Mouse (Mus musculus) left cerebral cortex, postnatal 36 days (tissue): ENCODE measurements around the gene Polr3c. TPM values are rescaled to one million over a fixed set of nuclear protein-coding genes. Genes with fewer than 3 reads are reported as not detected.
"Not testable (repeated sequence)": the region's sequence is repeated elsewhere in the genome, so short reads cannot be mapped to it uniquely, and the experiment has no call there.

ENCODE experiments used
- DNase-seq, 2 experiments: peaks; one replicate each; pipeline ENCODE4 v3.0.0; 2021 to 2022; ENCODE audit warnings: low spot score in 2 of 2, mixed read lengths in 1 of 2
- intact Hi-C: fragments of 180-260 bp; cut with DNase I; formaldehyde crosslinking; loops from one replicate; pipeline ENCODE4 v1.15.1; 2025
- total RNA-seq, 2 experiments: library from RNA; stranded (reverse); gene quantifications; 2 replicates each; pipeline ENCODE4 v1.2.3; 2021

Gene Polr3c
- total RNA-seq, 2 experiments from 2014 or later: 24.1 to 28.0 TPM

DNA sequence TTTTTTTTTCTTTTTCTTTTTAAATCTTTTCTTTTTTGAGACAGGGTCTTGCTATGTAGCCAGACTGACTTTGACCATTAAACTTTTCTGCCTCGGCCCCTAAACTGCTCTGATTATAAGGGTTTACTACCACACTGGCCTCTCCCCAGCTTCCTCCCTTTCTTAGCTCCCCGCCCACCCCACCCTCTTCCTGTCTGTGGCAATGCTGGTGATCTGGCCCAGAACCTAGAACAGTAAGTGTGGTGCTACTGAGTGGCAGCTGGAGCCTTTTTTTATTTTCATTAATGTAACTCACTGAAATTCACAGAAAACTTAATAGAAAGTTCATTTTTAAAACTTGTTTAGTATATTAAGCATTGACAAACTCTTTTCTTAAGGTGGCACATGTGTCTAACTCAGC, 11.6 kb downstream of the Polr3c start:
- no peak for DNase-seq
- intact Hi-C loops: no loop called here

DNA sequence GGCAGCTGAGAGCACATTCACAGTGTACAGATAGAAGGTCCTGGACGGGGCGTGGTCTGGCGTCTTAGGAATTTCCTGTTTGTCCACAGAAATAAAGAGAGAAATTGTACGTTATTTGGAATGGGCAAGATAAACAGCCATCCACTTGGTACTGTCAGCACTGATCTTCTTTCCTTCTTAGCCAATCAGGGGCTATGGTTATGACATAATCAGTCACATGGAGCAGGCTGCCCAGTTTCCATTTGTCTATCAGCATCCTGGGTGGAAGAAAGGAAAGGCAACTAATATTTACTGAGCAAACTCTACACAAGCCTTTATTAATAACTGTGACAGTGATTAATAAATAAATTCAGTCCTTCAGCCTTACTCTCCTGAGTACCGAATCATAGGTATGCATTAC, 13.1 kb downstream of the Polr3c start:
- intact Hi-C loops: no loop called here
- DNase-seq: no peak

DNA sequence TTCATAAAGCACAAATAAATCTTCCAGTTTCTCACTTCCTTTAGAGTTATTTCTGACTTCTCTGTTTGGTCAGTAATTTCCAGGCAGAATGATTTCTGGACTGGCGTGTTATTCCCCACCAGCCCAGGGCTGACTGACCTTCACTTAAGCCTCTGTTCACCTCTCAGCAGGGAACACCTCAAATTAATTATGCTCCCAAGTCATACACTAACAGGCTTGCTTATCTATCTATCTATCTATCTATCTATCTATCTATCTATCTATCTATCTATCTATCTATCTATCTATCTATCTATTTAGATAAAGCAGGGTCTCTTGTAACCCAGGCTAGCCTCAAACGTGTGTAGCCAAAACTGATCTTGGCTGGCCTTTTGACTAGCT, 18.8 kb downstream of the Polr3c start:
- intact Hi-C loops: loop anchor here (10.0 kb wide), 1 partner anchor 164 kb away; no protein-coding TSS in a partner anchor
- DNase-seq: no peak

DNA sequence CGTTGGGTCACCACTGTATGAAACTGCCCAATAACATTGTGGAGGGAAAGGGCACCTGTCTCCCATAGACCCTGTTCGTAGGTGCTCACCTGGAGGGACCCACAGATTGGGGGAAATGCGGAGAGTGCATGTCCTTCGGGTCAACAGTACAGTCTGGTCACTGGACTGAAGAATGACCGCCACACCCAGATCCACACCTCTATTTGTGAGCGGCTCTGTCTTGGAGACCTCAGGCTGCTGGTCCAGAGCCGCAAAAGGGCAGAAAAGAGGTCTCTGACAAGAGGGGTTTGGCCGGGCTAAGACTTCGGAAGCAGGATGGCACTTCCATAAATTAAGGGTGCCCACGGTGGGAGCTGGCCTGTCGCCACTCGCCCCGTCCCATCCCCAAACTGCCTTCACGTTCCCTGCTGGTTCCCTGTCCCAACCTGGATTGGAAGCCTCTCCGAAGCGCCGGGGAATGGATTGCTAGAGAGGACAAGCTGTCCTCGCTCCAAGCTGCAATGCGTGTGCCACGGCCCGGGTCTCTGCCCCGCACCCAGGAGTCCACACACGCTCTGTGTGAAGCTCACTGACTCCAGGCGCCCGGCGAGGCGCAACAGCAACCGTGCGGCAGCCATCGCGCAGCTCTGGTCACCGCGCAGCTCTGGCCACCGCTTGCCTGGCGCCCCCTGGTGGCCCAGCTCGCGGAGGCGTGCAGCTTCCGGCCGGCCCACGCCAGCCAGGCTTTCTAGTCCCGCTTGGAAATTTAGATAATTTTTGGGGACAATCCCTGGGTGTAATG, 19.3 kb downstream of the Polr3c start, which contains the start of gene Nudt17:
Gene Nudt17 (minus strand): TSS at position 660 of the 781 bp plus-strand sequence.
- intact Hi-C loops: loop anchor here (10.0 kb wide), 1 partner anchor 163 kb away; no protein-coding TSS in a partner anchor
- DNase-seq: peak; percentile 74 to 85

DNA sequence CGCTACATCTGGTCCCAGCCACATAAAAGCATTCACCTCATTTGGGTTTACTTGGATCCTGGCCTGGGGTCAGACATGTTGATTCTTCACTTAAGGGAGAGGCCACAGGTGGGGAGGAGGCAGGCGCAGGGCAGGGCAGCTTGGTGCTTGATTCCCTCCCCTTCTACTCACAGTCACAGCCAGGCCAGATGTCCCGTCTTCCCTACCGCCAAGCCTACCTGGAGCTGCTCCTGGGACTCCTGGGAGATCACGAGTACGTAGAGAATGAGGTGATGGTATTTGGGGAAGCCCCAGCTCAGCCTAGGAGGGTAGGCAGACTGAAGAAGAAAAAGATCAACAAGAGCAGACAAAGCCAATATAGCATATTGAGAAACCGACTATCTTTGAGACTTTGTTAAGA, 20.4 kb downstream of the Polr3c start:
- no peak for DNase-seq
- intact Hi-C loops: loop anchor here (10.0 kb wide), 1 partner anchor 162 kb away; no protein-coding TSS in a partner anchor

DNA sequence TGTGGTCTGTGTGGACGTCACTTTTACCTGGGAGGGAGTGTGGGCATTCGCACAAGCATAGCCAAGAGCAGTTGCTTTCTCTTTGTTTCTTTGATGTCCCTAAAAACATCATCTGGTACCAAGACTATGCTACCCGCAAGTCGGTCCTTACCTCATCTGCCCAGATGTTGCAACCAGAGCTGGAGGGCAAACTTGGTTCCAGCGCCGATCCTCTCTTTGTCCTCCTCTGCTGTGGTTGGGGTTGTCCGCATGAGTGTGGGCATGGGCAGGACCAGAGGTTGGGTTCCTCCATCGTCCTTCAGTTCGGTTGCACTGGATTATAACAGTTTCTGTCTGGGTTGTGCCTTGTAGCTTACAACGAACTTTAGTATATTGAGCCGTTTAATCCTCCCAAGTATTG, 21.2 kb downstream of the Polr3c start:
- no peak for DNase-seq
- intact Hi-C loops: loop anchor here (10.0 kb wide), 1 partner anchor 161 kb away; no protein-coding TSS in a partner anchor

DNA sequence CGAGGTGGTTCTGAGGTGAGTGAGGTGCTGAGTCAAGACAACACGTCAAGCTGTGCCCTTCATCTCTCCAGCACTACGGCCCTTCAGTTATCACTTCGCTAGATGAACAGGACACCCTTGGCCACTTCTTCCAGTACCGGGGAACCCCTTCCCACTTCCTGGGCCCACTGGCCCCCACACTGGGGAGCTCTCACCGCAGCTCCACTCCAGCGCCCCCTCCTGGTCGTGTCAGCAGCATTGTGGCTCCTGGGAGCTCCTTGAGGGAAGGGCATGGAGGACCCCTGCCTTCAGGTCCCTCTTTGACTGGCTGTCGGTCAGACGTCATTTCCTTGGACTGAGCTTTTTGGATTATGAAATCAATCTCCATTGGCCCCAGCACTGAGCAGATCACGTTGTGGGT, 22.6 kb downstream of the Polr3c start:
- DNase-seq: no peak

DNA sequence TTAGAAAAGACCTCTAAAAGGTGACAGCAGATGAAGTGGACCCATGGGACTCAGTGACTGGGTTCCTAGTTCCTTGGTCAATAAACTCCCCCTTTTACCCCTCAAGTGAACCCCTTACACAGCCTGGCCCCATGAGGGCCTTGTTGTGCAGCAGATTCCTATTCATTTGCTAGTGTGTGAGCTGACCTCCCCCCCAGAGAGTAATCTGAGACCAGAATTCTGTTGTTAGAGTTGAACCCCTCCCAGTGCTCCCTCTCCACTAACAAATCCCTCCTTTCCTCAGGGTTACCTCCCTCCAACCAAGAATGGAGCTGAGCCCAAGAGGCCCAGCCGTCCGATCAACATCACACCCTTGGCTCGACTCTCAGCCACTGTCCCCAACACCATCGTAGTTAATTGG, 26.4 kb downstream of the Polr3c start:
- DNase-seq: no peak
- intact Hi-C loops: loop anchor here (10.0 kb wide), 1 partner anchor 156 kb away; no protein-coding TSS in a partner anchor

More for the DNA sequence above, 22.6 kb downstream of the Polr3c start:
- intact Hi-C loops: loop anchor here (10.0 kb wide), 1 partner anchor 160 kb away; no protein-coding TSS in a partner anchor

DNA sequence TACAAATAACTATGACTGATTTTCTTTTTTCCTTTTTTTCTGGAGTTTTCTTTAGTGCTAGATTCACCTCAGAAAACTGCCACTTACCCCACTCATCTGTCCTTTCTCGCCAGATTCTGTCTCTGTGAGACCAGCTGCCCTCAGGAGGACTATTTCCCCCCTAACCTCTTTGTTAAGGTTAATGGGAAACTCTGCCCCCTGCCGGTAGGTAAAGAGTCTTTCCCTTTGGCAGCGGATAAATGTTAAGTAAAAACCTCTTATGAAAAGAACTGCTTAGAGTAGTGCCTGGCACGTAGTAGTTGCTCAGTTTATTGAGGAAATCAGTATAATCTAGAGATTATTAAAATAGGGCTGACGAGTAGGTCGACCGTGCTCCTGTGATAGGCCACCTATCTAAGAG, 27.1 kb downstream of the Polr3c start:
- DNase-seq: no peak
- intact Hi-C loops: loop anchor here (10.0 kb wide), 1 partner anchor 156 kb away; no protein-coding TSS in a partner anchor

DNA sequence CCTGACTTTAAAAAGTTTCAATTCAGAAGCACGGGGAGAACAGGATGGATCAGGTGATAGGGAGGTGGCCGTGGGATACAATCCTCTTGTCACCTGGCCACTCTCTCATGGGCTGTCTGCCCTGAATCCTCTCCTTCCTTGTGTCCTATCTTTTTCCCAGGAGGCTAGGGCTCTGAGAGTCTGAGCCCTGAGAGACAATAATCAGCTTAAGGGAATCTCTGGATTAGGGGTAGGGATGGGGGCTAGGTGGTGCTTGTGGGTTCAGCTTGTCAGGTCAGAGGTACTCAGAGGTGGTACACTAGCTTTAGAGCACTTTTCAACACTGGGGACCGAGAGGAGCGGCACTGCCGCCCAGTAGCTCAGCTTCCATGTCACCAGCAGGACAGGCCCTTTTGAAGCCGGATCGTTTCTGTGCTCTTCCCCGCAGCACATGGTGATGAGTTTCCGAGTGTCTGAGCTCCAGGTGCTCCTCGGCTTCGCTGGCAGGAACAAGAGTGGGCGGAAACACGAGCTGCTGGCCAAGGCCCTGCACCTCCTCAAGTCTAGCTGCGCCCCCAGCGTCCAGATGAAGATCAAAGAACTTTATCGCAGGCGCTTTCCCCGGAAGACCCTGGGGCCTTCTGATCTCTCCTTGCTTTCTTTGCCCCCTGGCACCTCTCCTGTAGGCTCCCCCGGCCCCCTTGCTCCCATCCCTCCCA, 28.3 kb downstream of the Polr3c start:
- intact Hi-C loops: no loop called here
- peak; percentile 32 for DNase-seq

DNA sequence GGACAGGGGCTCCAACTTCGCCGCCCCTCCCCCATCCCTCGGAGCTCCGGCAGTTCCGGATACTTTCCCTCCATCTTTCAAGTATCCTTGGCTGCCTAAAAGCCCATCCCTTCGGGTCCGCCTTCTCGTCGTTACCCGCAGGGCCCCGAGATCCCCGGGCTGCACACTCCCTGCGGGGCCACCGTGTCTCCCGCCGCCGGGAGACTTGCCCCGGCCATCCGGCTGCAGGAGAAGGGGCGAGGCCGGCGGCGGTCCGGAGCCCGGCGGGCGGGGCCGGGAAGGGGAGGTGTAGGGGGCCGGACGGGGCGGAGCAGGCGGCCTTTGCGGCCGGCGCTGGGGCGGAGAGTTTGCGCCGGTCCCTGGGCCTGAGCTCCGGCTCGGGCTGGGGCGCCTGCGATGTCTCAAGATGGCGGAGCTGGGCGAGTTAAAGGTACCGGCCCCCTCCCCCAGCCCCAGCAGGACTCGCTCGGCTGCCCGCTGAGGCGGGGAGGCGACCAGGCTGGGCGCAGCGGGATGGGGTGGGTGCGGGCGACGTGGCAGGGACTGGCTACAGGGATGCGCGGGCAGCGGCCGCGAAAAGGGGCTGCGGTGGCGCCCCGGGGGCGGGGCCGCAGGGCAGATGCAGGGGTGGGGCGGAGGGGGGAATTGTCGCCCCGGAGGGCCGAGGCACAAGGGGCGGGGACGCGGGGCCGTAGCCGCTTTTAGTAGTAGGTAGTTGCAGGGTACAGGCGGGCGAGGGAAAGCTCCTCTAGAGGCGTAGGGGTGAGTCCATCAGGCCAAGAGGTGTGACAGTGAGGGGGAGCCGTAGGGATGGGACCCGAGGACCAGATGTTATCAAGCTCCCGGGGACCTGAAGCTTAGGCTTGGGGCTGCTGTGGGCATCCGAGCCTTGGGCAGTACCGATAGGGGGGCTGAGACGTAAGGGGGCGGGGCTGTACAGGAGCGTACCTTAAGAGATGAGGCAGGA, 30.4 kb downstream of the Polr3c start:
- intact Hi-C loops: loop anchor here (2.0 kb wide), 1 partner anchor 26 kb away; the partner anchor contains the start of gene Ankrd35
- peak; percentile 85 to 88 for DNase-seq

DNA sequence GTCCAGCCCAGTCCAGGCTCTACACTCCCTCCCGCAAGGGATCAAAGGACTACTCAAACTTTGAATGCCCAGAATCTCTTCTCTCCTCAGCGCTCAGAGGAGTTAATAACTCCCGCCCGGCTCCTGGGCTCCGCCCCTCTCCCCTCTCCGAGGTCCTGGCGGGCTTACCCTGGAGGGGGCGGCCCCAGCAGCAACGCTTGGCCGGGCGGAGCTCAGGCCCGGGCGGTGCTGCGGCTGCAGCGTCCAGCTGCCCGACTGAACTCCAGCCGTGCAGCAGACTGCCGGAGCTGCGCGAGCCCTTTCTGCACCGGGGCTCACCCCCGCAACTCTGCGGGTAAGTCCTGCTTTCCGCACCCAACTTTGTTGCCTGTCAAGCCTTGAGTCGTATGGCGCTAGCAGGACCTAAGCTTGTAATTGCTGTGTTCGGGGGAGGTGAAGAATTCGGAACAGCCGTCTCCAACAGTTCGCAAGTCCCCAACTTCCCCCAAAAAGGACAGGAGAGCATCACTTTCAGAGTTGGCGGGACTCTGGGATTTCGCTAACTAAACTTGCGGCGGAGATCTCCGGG, 31.1 kb downstream of the Polr3c start, which contains the start of gene Pias3:
Gene Pias3 (plus strand): TSS at position 187 of the 568 bp plus-strand sequence.
- peak; percentile 59 to 61 for DNase-seq
- intact Hi-C loops: loop anchor here (2.0 kb wide), 1 partner anchor 25 kb away; the partner anchor contains the start of gene Ankrd35

DNA sequence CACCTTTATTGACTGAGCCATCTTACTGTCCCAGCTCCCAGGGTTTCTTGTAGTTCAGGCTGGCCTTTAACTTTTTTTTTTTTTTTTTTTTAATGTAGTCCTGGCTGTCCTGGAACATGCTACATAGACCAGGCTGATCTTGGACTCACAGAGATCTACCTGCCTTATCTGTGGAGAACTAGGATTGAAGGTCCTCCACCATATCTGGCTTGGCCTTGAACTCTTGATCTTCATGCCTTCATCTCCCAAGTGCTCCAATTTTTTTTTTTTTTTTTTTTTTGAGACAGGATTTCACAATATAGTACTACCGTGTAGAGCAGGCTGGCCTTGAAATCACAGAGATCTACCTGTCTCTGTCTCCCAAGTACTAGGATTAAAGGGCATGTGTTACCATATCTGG, 33.8 kb downstream of the Polr3c start:
- intact Hi-C loops: no loop called here

DNA sequence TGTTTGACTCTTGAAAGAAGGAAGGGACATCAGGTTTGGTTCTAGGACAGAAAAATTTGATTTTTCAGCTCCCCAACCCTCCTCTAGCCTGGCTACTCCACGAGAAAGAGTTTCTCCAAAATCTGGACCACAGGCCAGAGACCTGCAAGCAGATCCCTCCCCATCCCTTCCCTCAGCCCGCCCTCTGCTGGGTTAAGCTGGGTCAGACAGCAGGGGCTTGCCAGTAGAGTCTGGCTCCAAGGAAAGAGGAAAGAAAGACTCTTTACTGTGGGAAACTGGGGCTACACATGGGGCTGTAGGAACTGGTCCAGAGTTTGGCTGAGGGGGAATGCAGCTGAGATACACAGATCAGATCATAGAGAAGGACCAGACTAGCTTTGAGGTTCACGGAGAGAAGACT, 34.9 kb downstream of the Polr3c start:
- DNase-seq: no peak
- intact Hi-C loops: no loop called here

More for the DNA sequence above, 33.8 kb downstream of the Polr3c start:
- no peak for DNase-seq

DNA sequence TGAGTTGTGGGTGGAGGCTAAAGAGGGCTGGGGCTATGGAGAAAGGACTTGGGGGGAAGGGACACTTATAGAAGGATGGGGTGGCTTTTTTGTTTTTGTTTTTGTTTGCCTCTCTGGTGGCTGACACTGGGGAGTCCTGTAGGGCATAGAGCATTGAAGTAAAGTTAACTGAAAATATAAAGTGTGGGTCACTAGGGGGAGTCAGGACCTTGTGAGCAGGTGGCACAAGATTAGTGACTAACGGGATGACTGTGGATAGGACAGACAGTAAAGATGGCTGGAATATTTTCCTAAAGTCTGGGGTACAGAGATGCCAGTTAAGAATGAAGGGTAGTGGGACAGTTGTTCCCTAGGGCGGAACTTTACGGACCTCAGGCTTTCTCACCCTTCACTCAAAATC, 37.1 kb downstream of the Polr3c start:
- DNase-seq: no peak

DNA sequence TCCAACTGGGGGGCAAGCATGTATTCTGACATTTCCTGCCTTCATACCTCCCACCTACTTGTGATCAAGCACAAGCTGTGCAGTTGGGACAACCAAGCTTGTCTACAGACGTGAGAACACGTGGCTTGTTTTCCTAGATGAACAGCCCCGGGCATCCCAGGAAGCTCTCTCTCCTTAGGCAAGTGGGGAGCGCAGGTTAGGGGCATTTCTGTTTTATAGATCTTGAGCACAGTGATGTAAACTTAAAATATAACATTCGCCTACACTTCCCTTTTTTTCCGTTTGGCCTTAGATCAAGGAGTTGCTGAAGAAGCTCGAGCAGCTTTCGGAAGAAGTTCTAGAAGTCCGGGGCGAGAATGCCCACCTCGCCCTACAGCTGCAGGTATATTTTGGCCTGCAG, 38.6 kb downstream of the Polr3c start:
- intact Hi-C loops: no loop called here
- no peak for DNase-seq

More for the DNA sequence above, 37.1 kb downstream of the Polr3c start:
- intact Hi-C loops: no loop called here

DNA sequence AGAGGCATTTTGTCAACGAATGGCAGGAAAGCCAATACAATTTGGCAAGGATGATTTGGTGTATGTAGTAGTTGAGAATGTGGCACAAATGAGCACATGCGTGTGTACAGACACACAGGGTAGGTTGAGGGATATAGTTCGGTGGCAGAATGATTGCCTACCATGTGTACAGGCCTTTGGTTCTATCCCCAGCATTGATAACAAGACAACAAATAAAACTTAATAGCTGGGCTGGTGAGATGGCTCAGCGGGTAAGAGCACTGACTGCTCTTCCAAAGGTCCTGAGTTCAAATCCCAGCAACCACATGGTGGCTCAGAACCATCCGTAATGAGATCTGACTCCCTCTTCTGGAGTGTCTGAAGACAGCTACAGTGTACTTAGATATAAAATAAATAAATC, 41.4 kb downstream of the Polr3c start:
- not testable (repeated sequence) for DNase-seq

DNA sequence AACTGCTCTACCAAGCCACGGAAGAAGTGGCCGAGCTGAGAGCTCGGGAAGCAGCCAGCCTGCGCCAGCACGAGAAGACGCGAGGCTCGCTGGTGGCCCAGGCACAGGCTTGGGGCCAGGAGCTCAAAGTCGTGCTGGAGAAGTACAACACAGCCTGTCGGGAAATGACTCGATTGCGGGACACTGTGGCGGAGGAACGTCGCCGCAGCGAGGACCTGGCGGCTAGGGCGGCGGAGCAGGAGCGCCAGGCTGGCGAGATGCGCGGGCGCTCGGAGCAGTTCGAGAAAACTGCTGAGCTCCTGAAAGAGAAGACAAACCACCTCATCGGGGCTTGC, 42.6 kb downstream of the Polr3c start:
- no peak for DNase-seq
- intact Hi-C loops: no loop called here

More for the DNA sequence above, 41.4 kb downstream of the Polr3c start:
- intact Hi-C loops: not testable (repeated sequence)
